Mouse (Mus musculus): ENCODE measurements at regions not wholly inside any gene's neighbourhood (a gene's known extent, or its start where the extent isn't known, plus 50 kb on each side); places are given as distances from the start of the nearest gene placed in this dataset.
A peak's percentile ranks its signal among the peaks of the same experiment; 100 is the strongest.

- Histone ChIP-seq H3K4me3 (ENCODE audit: control insufficient read depth, insufficient read depth, low read length) (no peak overlapping the region), H3K4me1 (replicated peaks; ENCODE audit: control insufficient read depth, insufficient read depth, low read length) (no peaks in the 10 kb centered on the region), H3K36me3 (ENCODE audit: control insufficient read depth, insufficient read depth, low read length) (no peaks in the 10 kb centered on the region), H3K27ac (ENCODE audit: control insufficient read depth, insufficient read depth, low read length) (no peak overlapping the region), H3K27me3 (ENCODE audit: control insufficient read depth, insufficient read depth, low read length) (no peaks in the 10 kb centered on the region)
- WGBS: 95% methylated on average over 2 of the region's 2 CpGs
- DNase-seq: no peak
- TF ChIP-seq CTCF (IDR thresholded peaks at IDR 0.05; ENCODE audit: borderline replicate concordance, control insufficient read depth, extremely low read depth, insufficient read depth, low read length, poor library complexity) (no peak), POLR2A (IDR thresholded peaks at IDR 0.05; ENCODE audit: control insufficient read depth, extremely low read depth, insufficient read depth, low read length, poor library complexity) (no peak)
Measured at GRCm38 (mm10) chr15:97487425-97487824, 218.2 kb downstream of the Rpap3 start.

- Histone ChIP-seq H3K4me3 (ENCODE audit: control insufficient read depth, insufficient read depth, low read length) (no peak overlapping the region), H3K4me1 (replicated peaks; ENCODE audit: control insufficient read depth, insufficient read depth, low read length) (peaks cover 31% of the 10 kb centered on the region), H3K27ac (ENCODE audit: control insufficient read depth, insufficient read depth, low read length) (no peak overlapping the region), H3K36me3 (ENCODE audit: control insufficient read depth, insufficient read depth, low read length) (no peaks in the 10 kb centered on the region), H3K27me3 (ENCODE audit: control insufficient read depth, insufficient read depth, low read length) (no peaks in the 10 kb centered on the region)
- whole genome bisulfite sequencing: 62% methylated on average over 15 of the region's 15 CpGs
- TF ChIP-seq POLR2A (IDR thresholded peaks at IDR 0.05; ENCODE audit: control insufficient read depth, extremely low read depth, insufficient read depth, low read length, poor library complexity) (no peak), CTCF (IDR thresholded peaks at IDR 0.05; ENCODE audit: borderline replicate concordance, control insufficient read depth, extremely low read depth, insufficient read depth, low read length, poor library complexity) (no peak)
- DNase-seq: no peak
Measured at GRCm38 (mm10) chr15:97471986-97472779, 225.1 kb upstream of the Amigo2 start.

- 95% methylated on average over 4 of the region's 4 CpGs for WGBS
Measured at GRCm38 (mm10) chr15:97471476-97471875, 224.4 kb upstream of the Amigo2 start.

GRCm38 (mm10) chr15:97469684-97470344 is 222.7 kb upstream of the Amigo2 start:
- peaks cover 40% of the 10 kb centered on the region for H3K4me1 ChIP-seq (replicated peaks; ENCODE audit: control insufficient read depth, insufficient read depth, low read length)
- peak overlapping the region; percentile 80 for H3K27ac ChIP-seq (ENCODE audit: control insufficient read depth, insufficient read depth, low read length)
- DNase-seq: no peak
- no peaks in the 10 kb centered on the region for H3K27me3 ChIP-seq (ENCODE audit: control insufficient read depth, insufficient read depth, low read length)
- TF ChIP-seq POLR2A (IDR thresholded peaks at IDR 0.05; ENCODE audit: control insufficient read depth, extremely low read depth, insufficient read depth, low read length, poor library complexity) (no peak), CTCF (IDR thresholded peaks at IDR 0.05; ENCODE audit: borderline replicate concordance, control insufficient read depth, extremely low read depth, insufficient read depth, low read length, poor library complexity) (no peak)
- no peak overlapping the region for H3K4me3 ChIP-seq (ENCODE audit: control insufficient read depth, insufficient read depth, low read length)
- no peaks in the 10 kb centered on the region for H3K36me3 ChIP-seq (ENCODE audit: control insufficient read depth, insufficient read depth, low read length)
- 62% methylated on average over 19 of the region's 19 CpGs for WGBS

More at GRCm38 (mm10) chr15:97471476-97471875, 224.4 kb upstream of the Amigo2 start:
- Histone ChIP-seq H3K4me1 (replicated peaks; ENCODE audit: control insufficient read depth, insufficient read depth, low read length) (peaks cover 31% of the 10 kb centered on the region), H3K27me3 (ENCODE audit: control insufficient read depth, insufficient read depth, low read length) (no peaks in the 10 kb centered on the region), H3K36me3 (ENCODE audit: control insufficient read depth, insufficient read depth, low read length) (no peaks in the 10 kb centered on the region), H3K4me3 (ENCODE audit: control insufficient read depth, insufficient read depth, low read length) (no peak overlapping the region), H3K27ac (ENCODE audit: control insufficient read depth, insufficient read depth, low read length) (no peak overlapping the region)
- no peak for DNase-seq
- TF ChIP-seq CTCF (IDR thresholded peaks at IDR 0.05; ENCODE audit: borderline replicate concordance, control insufficient read depth, extremely low read depth, insufficient read depth, low read length, poor library complexity) (no peak), POLR2A (IDR thresholded peaks at IDR 0.05; ENCODE audit: control insufficient read depth, extremely low read depth, insufficient read depth, low read length, poor library complexity) (no peak)

GRCm38 (mm10) chr15:97468732-97469683 is 221.9 kb upstream of the Amigo2 start:
- 17% methylated on average over 23 of the region's 23 CpGs for WGBS
- peak overlapping the region; percentile 80 for H3K27ac ChIP-seq (ENCODE audit: control insufficient read depth, insufficient read depth, low read length)
- TF ChIP-seq CTCF (IDR thresholded peaks at IDR 0.05; ENCODE audit: borderline replicate concordance, control insufficient read depth, extremely low read depth, insufficient read depth, low read length, poor library complexity): no peak
- TF ChIP-seq POLR2A (IDR thresholded peaks at IDR 0.05; ENCODE audit: control insufficient read depth, extremely low read depth, insufficient read depth, low read length, poor library complexity): no peak
- peak overlapping the region; percentile 12; the same call in 1 of the 2 replicates for H3K4me3 ChIP-seq (ENCODE audit: control insufficient read depth, insufficient read depth, low read length)
- H3K4me1 ChIP-seq (replicated peaks; ENCODE audit: control insufficient read depth, insufficient read depth, low read length): peaks cover 47% of the 10 kb centered on the region
- no peaks in the 10 kb centered on the region for H3K36me3 ChIP-seq (ENCODE audit: control insufficient read depth, insufficient read depth, low read length)
- H3K27me3 ChIP-seq (ENCODE audit: control insufficient read depth, insufficient read depth, low read length): no peaks in the 10 kb centered on the region
- DNase-seq: peak; percentile 76
